Mouse (Mus musculus): ENCODE results near the gene Itpkb. TPM values are rescaled to one million over a fixed set of nuclear protein-coding genes. Genes with fewer than 3 reads are reported as not detected.

Gene Itpkb
- total and polyA plus RNA-seq, 3 experiments = 3.4 to 9.2 TPM; not detected in 1

DNA sequence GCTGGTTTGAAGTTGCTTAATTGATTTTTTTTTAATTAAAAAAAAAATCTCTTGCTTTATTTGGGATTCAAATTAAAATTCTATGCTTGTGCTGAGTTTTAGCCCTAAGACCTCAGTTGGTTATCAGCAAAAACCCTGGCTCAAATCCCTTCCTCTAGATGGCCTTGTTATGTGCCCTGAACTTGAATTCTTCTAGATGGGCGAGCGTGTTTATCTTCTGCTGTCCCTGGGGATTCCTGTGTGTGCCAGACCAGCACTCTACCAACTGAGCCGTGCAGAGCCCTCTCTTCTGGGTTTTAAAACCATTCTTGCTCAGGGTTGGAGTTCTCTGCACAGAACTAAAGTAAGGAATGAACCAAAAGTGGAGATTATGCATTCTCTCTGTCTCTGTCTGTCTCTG lies 22.0 kb downstream of the Itpkb start:
- Histone ChIP-seq H3K4me1 (ENCODE audit: control insufficient read depth in 1 of 2, insufficient read depth in 2 of 2, low read length in 2 of 2) (no peaks in the 10 kb centered on the region), H3K36me3 (ENCODE audit: control insufficient read depth in 1 of 2, insufficient read depth in 2 of 2, low read length in 2 of 2) (no peaks in the 10 kb centered on the region), H3K79me2 (ENCODE audit: control insufficient read depth, insufficient read depth, low read length, poor library complexity) (no peaks in the 10 kb centered on the region)

DNA sequence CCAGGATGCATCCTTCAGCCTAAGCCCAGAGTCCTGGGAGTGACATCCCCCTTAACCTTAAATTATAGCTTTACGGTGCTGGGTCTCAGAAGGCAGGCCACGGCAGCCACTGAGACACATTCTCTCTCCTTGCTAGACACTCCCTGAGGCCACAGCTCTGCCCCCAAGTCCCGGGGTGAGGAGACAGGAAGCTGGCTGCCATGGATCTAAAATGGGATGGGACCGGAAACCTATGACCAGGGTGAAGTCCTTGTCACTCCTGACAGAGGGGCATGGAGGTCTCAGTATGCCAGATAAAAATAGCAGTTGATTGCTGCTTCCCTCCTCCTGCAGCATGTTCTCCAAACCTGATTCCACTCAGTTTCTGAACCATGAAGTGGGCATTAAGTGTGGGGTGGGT lies 23.8 kb downstream of the Itpkb start:
- Histone ChIP-seq H3K4me1 (ENCODE audit: control insufficient read depth in 1 of 2, insufficient read depth in 2 of 2, low read length in 2 of 2) (no peaks in the 10 kb centered on the region), H3K27me3 (ENCODE audit: control insufficient read depth in 1 of 2, insufficient read depth in 2 of 2, low read length in 2 of 2) (no peaks in the 10 kb centered on the region), H3K4me3 (ENCODE audit: control insufficient read depth in 1 of 2, insufficient read depth in 1 of 2, low read depth in 2 of 2, low read length in 2 of 2) (no peak overlapping the region), H3K79me2 (ENCODE audit: control insufficient read depth, insufficient read depth, low read length, poor library complexity) (no peaks in the 10 kb centered on the region), H3K9ac (ENCODE audit: control insufficient read depth, low read depth, low read length, poor library complexity, severe bottlenecking) (no peak overlapping the region), H3K9me3 (replicated peaks; ENCODE audit: insufficient read depth, low read length) (no peaks in the 10 kb centered on the region), H3K36me3 (ENCODE audit: control insufficient read depth in 1 of 2, insufficient read depth in 2 of 2, low read length in 2 of 2) (no peaks in the 10 kb centered on the region), H3K27ac (ENCODE audit: control insufficient read depth, low read depth, low read length) (no peak overlapping the region)
- DNase-seq (ENCODE audit: low read depth, low spot score) = no peak
- TF ChIP-seq CHD2 (IDR thresholded peaks at IDR 0.05; ENCODE audit: low read length) = no peak
- no peak for TF ChIP-seq ZC3H11A (IDR thresholded peaks at IDR 0.05; ENCODE audit: low read depth, low read length)
- no peak for TF ChIP-seq MYB (IDR thresholded peaks at IDR 0.05; ENCODE audit: low read depth, low read length)
- no peak for TF ChIP-seq HCFC1 (IDR thresholded peaks at IDR 0.05; ENCODE audit: low read depth, low read length)
- no peak for TF ChIP-seq ETS1 (IDR thresholded peaks at IDR 0.05; ENCODE audit: low read depth, low read length)
- no peak for TF ChIP-seq NELFE (IDR thresholded peaks at IDR 0.05; ENCODE audit: low read depth, low read length)
- no peak for TF ChIP-seq NRF1 (IDR thresholded peaks at IDR 0.05; ENCODE audit: insufficient read depth, low read depth, low read length, poor library complexity, severe bottlenecking)
- TF ChIP-seq MAX (IDR thresholded peaks at IDR 0.05; ENCODE audit: low read length) = no peak
- no peak for TF ChIP-seq MAFK (IDR thresholded peaks at IDR 0.05; ENCODE audit: borderline replicate concordance, low read depth, low read length)
- TF ChIP-seq USF1 (IDR thresholded peaks at IDR 0.05; ENCODE audit: low read depth, low read length) = no peak
- no peak for TF ChIP-seq ELF1 (IDR thresholded peaks at IDR 0.05; ENCODE audit: low read depth, low read length)
- no peak for TF ChIP-seq EP300 (IDR thresholded peaks at IDR 0.05; ENCODE audit: low read depth in 1 of 2, low read length in 2 of 2)
- no peak for TF ChIP-seq BHLHE40 (IDR thresholded peaks at IDR 0.05; ENCODE audit: borderline replicate concordance, low read depth, low read length)
- no peak for TF ChIP-seq TCF12 (IDR thresholded peaks at IDR 0.05; ENCODE audit: low read depth, low read length)

More for the DNA sequence above, 22.0 kb downstream of the Itpkb start:
- TF ChIP-seq CHD1 (IDR thresholded peaks at IDR 0.05; ENCODE audit: low read depth, low read length) (no peak), CTCF (IDR thresholded peaks at IDR 0.05 in 2 of 3, conservative IDR thresholded peaks at IDR 0.05 in 1 of 3; ENCODE audit: control insufficient read depth in 1 of 3, insufficient read depth in 1 of 3, low read depth in 2 of 3, low read length in 3 of 3, poor library complexity in 1 of 3, severe bottlenecking in 1 of 3) (no peak), KAT2A (conservative IDR thresholded peaks at IDR 0.05; ENCODE audit: low read depth, low read length) (no peak), TBP (IDR thresholded peaks at IDR 0.05; ENCODE audit: low read depth, low read length) (no peak), POLR2A (IDR thresholded peaks at IDR 0.05; ENCODE audit: control insufficient read depth in 1 of 2, insufficient read depth in 1 of 2, low read depth in 1 of 2, low read length in 2 of 2, poor library complexity in 1 of 2) (no peak)
- Histone ChIP-seq H3K27me3 (ENCODE audit: control insufficient read depth in 1 of 2, insufficient read depth in 2 of 2, low read length in 2 of 2) (no peaks in the 10 kb centered on the region), H3K4me3 (ENCODE audit: control insufficient read depth in 1 of 2, insufficient read depth in 1 of 2, low read depth in 2 of 2, low read length in 2 of 2) (no peak overlapping the region), H3K27ac (ENCODE audit: control insufficient read depth, low read depth, low read length) (no peak overlapping the region), H3K9me3 (replicated peaks; ENCODE audit: insufficient read depth, low read length) (no peaks in the 10 kb centered on the region), H3K9ac (ENCODE audit: control insufficient read depth, low read depth, low read length, poor library complexity, severe bottlenecking) (no peak overlapping the region)
- DNase-seq (ENCODE audit: low read depth, low spot score) = no peak

All from MEL (cell line).